Mouse (Mus musculus) myocyte (in vitro differentiated cells): ENCODE results near the gene Arhgef17. TPM values are rescaled to one million over a fixed set of nuclear protein-coding genes. Genes with fewer than 3 reads are reported as not detected.

Experiments used
- H3K27me3 ChIP-seq: one replicate; pipeline ENCODE4 v1.6.1; 2011; ENCODE audit not compliant: control insufficient read depth, insufficient read depth, insufficient read length
- H3K36me3 ChIP-seq: one replicate; pipeline ENCODE4 v1.6.1; 2011; ENCODE audit not compliant: control insufficient read depth, insufficient read depth
- H3K4me2 ChIP-seq: one replicate; pipeline ENCODE4 v1.6.1; 2011; ENCODE audit warnings: low read depth, control low read depth
- H3K4me3 ChIP-seq: one replicate; pipeline ENCODE4 v1.5.1; 2011; ENCODE audit warnings: mild to moderate bottlenecking, control low read depth, moderate library complexity
- H3K79me2 ChIP-seq: one replicate; pipeline ENCODE4 v1.6.1; 2011; ENCODE audit not compliant: control insufficient read depth, insufficient read depth
- H3ac ChIP-seq: one replicate; pipeline ENCODE4 v1.6.1; 2011; ENCODE audit not compliant: control insufficient read depth, insufficient read length
- CEBPB ChIP-seq: IDR thresholded peaks from 2 replicates; pipeline ENCODE4 v1.6.1; 2011; ENCODE audit warnings: mild to moderate bottlenecking, moderate library complexity; ENCODE audit not compliant: poor library complexity, insufficient read depth, severe bottlenecking
- E2F4 ChIP-seq: IDR thresholded peaks from one replicate; pipeline ENCODE4 v1.6.1; 2011; ENCODE audit warnings: mild to moderate bottlenecking, control low read depth, moderate library complexity; ENCODE audit not compliant: insufficient read depth
- MAX ChIP-seq: IDR thresholded peaks from one replicate; pipeline ENCODE4 v1.6.1; 2011; ENCODE audit warnings: low read depth, mild to moderate bottlenecking, control low read depth
- MYOD1 ChIP-seq, 3 experiments: IDR thresholded peaks; one replicate each; pipeline ENCODE4 v1.6.1; 2011; ENCODE audit warnings: control low read depth in 2 of 3, low read depth in 2 of 3, mild to moderate bottlenecking in 2 of 3, moderate library complexity in 1 of 3; ENCODE audit not compliant: insufficient read length in 2 of 3, control insufficient read depth in 1 of 3
- MYOG ChIP-seq, 3 experiments: IDR thresholded peaks; one replicate each; pipeline ENCODE4 v1.6.1; 2011; ENCODE audit warnings: control low read depth in 2 of 3, low read depth in 2 of 3, mild to moderate bottlenecking in 2 of 3; ENCODE audit not compliant: insufficient read length in 2 of 3, control insufficient read depth in 1 of 3, insufficient read depth in 1 of 3
- POLR2A ChIP-seq: IDR thresholded peaks from one replicate; pipeline ENCODE4 v1.6.1; 2011; ENCODE audit warnings: low read depth, mild to moderate bottlenecking, control low read depth, moderate library complexity; ENCODE audit not compliant: insufficient read length
- POLR2AphosphoS2 ChIP-seq: IDR thresholded peaks from one replicate; pipeline ENCODE4 v1.6.1; 2011; ENCODE audit warnings: low read depth, control low read depth; ENCODE audit not compliant: insufficient read length
- REST ChIP-seq: IDR thresholded peaks from one replicate; pipeline ENCODE4 v1.6.1; 2011; ENCODE audit warnings: mild to moderate bottlenecking, control low read depth, moderate library complexity; ENCODE audit not compliant: insufficient read depth, insufficient read length
- SRF ChIP-seq: IDR thresholded peaks from one replicate; pipeline ENCODE4 v1.6.1; 2011; ENCODE audit warnings: low read depth; ENCODE audit not compliant: control insufficient read depth, insufficient read length
- TCF12 ChIP-seq: IDR thresholded peaks from one replicate; pipeline ENCODE4 v1.6.1; 2011; ENCODE audit warnings: mild to moderate bottlenecking, control low read depth; ENCODE audit not compliant: poor library complexity, insufficient read depth, severe bottlenecking
- TCF3 ChIP-seq: IDR thresholded peaks from one replicate; pipeline ENCODE4 v1.6.1; 2011; ENCODE audit warnings: low read depth, control low read depth; ENCODE audit not compliant: insufficient read length
- USF1 ChIP-seq: IDR thresholded peaks from one replicate; pipeline ENCODE4 v1.6.1; 2011; ENCODE audit warnings: low read depth, mild to moderate bottlenecking, control low read depth, moderate library complexity
- polyA plus RNA-seq: library from polyadenylated mRNA; unstranded; fragments of >200 nt; fragmentation: generic; extraction: Trizol; gene quantifications from one replicate; pipeline ENCODE4 v1.2.1, GENCODE M21; 2012; ENCODE audit warnings: missing spikeins

Gene Arhgef17
- polyA plus RNA-seq, 1 experiment = 24.7 TPM

DNA sequence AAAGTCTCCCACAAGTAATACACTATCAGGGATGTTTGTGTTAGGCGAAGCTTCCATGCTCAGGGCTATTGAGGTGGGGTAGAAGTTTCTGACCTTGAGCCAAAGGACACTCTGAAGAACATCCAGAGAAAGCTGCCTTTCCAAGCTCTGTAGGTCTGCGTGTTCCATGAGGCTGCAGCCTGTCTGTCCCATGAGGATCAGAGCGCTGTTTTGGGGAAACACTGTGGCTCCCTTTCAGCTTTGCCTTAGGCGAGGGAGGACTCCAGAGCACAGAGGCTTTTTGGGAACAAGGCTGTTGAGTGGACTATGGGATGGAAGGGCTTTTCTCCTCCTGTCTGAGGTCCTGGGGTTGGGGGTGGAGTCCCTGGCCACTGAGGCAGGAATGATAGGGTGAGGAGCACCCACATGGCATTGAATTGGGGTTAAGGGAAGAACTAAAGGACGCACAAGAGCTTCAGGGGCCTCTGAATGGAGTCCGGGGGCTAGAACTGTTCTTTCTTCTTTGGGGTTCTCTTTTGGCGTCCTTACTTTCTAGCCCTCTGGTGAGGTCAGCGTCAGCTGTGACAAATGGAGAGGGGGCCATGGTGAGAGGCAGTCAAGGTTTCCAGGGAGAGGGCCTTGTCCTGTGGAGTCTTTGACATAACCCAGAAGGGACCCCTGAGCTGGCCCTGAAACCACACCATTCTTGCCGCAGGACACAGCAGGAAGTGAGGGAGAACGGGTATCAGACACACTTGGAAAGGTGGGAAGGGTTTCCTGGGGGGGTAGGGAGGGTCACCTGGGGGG is 37.2 kb upstream of the Arhgef17 start:
- no peak overlapping the region for H3K4me3 ChIP-seq
- H3K79me2 ChIP-seq = no peaks in the 10 kb centered on the region
- no peaks in the 10 kb centered on the region for H3K36me3 ChIP-seq
- TF ChIP-seq TCF12 (no peak), SRF (no peak), USF1 (no peak)
- H3K27me3 ChIP-seq = no peaks in the 10 kb centered on the region
- H3ac ChIP-seq = no peak overlapping the region
- H3K4me2 ChIP-seq = no peak overlapping the region

- Histone ChIP-seq H3K79me2 (no peaks in the 10 kb centered on the region), H3K4me2 (no peak overlapping the region), H3K27me3 (no peaks in the 10 kb centered on the region), H3K4me3 (no peak overlapping the region), H3ac (no peak overlapping the region), H3K36me3 (no peaks in the 10 kb centered on the region)
- TF ChIP-seq MYOG (IDR thresholded peaks at IDR 0.05; ENCODE audit: control insufficient read depth in 1 of 3, insufficient read depth in 1 of 3, insufficient read length in 2 of 3, low read depth in 2 of 3) (no peak), TCF12 (no peak), REST (no peak), SRF (no peak), TCF3 (no peak), E2F4 (no peak), MAX (no peak), POLR2A (no peak), POLR2AphosphoS2 (no peak), MYOD1 (IDR thresholded peaks at IDR 0.05; ENCODE audit: control insufficient read depth in 1 of 3, insufficient read length in 2 of 3, low read depth in 2 of 3) (no peak), USF1 (no peak), CEBPB (no peak)
These were observed 36.5 kb upstream of the Arhgef17 start for GRCm38 (mm10) chr7:100968376-100968775.

DNA sequence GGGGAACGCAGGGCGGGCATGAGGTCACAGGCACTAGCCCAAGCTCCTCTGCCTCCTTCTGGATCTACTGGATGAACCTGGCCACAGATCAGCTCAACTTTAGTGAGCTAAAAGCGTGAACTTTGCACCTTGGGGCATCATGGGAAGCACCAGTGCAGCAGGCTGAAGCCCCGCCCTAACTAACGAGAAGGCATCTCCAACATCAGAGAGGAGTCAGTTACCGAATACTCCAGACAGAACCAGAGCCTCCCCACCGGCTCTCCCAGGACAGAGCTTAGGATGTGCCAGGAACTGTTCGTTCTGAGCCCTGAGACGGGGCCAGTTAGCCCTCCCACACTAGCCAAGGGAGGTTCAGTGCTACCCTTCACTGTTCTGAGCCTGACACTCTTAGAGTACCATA is 35.9 kb upstream of the Arhgef17 start:
- no peak for TF ChIP-seq MYOD1 (IDR thresholded peaks at IDR 0.05; ENCODE audit: control insufficient read depth in 1 of 3, insufficient read length in 2 of 3, low read depth in 2 of 3)
- TF ChIP-seq CEBPB = no peak
- no peak for TF ChIP-seq REST
- TF ChIP-seq TCF3 = no peak
- no peak for TF ChIP-seq TCF12
- no peak for TF ChIP-seq SRF
- no peak for TF ChIP-seq POLR2A
- TF ChIP-seq MYOG (IDR thresholded peaks at IDR 0.05; ENCODE audit: control insufficient read depth in 1 of 3, insufficient read depth in 1 of 3, insufficient read length in 2 of 3, low read depth in 2 of 3) = no peak
- TF ChIP-seq USF1 = no peak
- TF ChIP-seq MAX = no peak
- no peak for TF ChIP-seq POLR2AphosphoS2
- no peak for TF ChIP-seq E2F4
- Histone ChIP-seq H3K27me3 (no peaks in the 10 kb centered on the region), H3K4me2 (no peak overlapping the region)

DNA sequence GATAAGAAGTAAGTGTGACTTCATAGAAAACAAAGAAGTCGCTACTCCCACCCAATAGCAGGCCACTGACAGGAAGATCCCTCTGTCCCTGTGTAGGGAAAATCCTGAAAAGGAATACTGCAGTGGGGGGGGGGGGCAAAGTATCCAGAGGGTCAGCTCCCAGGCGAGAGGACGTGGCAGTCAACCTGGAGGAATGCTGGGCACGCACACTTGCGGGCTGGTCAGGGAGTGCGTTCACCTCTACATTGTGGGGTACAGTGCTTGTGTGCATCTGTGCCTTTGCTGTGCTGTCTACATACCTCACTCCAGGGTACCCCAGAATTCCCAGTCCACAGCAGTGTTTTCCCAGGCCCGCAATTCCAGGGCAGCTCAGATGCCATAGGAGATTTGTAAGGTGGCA is 34.1 kb upstream of the Arhgef17 start:
- H3K36me3 ChIP-seq = no peaks in the 10 kb centered on the region
- no peaks in the 10 kb centered on the region for H3K79me2 ChIP-seq
- H3K27me3 ChIP-seq = no peaks in the 10 kb centered on the region
- no peak overlapping the region for H3K4me2 ChIP-seq
- TF ChIP-seq E2F4 (no peak), REST (no peak), POLR2A (no peak), USF1 (no peak), TCF12 (no peak), SRF (no peak), TCF3 (no peak), CEBPB (no peak), MAX (no peak), MYOD1 (IDR thresholded peaks at IDR 0.05; ENCODE audit: control insufficient read depth in 1 of 3, insufficient read length in 2 of 3, low read depth in 2 of 3) (no peak), POLR2AphosphoS2 (no peak), MYOG (IDR thresholded peaks at IDR 0.05; ENCODE audit: control insufficient read depth in 1 of 3, insufficient read depth in 1 of 3, insufficient read length in 2 of 3, low read depth in 2 of 3) (no peak)
- H3ac ChIP-seq = no peak overlapping the region
- H3K4me3 ChIP-seq = no peak overlapping the region

More for the DNA sequence above, 35.9 kb upstream of the Arhgef17 start:
- no peaks in the 10 kb centered on the region for H3K36me3 ChIP-seq
- H3ac ChIP-seq = no peak overlapping the region
- H3K79me2 ChIP-seq = no peaks in the 10 kb centered on the region
- no peak overlapping the region for H3K4me3 ChIP-seq

DNA sequence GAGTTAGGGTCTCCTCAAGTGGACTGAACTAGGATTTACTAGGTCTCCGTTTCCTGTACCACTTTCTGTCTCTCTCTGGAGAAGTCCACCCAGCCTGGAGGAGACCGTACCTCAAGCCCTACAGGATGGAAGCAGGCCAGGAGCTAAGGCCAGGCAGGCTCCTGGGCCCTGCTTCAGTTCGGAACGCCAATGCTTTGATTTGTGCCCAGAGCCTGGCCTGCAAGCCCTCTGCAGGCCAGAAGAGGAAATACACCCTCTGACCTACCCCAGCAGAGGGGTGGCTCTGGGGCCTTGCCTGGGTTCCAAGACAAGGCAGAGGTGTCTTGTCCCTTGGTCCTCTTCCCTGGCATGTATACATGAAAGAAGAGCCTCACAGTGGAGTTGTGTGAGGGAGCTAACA is 33.2 kb upstream of the Arhgef17 start:
- TF ChIP-seq POLR2AphosphoS2 = no peak
- TF ChIP-seq REST = no peak
- TF ChIP-seq E2F4 = no peak
- no peak for TF ChIP-seq SRF
- no peak for TF ChIP-seq MAX
- no peak for TF ChIP-seq MYOG (IDR thresholded peaks at IDR 0.05; ENCODE audit: control insufficient read depth in 1 of 3, insufficient read depth in 1 of 3, insufficient read length in 2 of 3, low read depth in 2 of 3)
- no peak for TF ChIP-seq USF1
- TF ChIP-seq POLR2A = no peak
- TF ChIP-seq CEBPB = no peak
- no peak for TF ChIP-seq TCF3
- TF ChIP-seq MYOD1 (IDR thresholded peaks at IDR 0.05; ENCODE audit: control insufficient read depth in 1 of 3, insufficient read length in 2 of 3, low read depth in 2 of 3) = no peak
- no peak for TF ChIP-seq TCF12
- no peaks in the 10 kb centered on the region for H3K79me2 ChIP-seq

More for the DNA sequence above, 33.2 kb upstream of the Arhgef17 start:
- Histone ChIP-seq H3K36me3 (no peaks in the 10 kb centered on the region), H3K4me3 (no peak overlapping the region), H3ac (no peak overlapping the region), H3K4me2 (no peak overlapping the region), H3K27me3 (no peaks in the 10 kb centered on the region)
